Mouse (Mus musculus): ENCODE measurements around the gene Enoph1. TPM values are rescaled to one million over a fixed set of nuclear protein-coding genes. Genes with fewer than 3 reads are reported as not detected.

The Enoph1 gene
- polyA plus RNA-seq, 1 experiment from 2014 or later, result 29.5 TPM

DNA sequence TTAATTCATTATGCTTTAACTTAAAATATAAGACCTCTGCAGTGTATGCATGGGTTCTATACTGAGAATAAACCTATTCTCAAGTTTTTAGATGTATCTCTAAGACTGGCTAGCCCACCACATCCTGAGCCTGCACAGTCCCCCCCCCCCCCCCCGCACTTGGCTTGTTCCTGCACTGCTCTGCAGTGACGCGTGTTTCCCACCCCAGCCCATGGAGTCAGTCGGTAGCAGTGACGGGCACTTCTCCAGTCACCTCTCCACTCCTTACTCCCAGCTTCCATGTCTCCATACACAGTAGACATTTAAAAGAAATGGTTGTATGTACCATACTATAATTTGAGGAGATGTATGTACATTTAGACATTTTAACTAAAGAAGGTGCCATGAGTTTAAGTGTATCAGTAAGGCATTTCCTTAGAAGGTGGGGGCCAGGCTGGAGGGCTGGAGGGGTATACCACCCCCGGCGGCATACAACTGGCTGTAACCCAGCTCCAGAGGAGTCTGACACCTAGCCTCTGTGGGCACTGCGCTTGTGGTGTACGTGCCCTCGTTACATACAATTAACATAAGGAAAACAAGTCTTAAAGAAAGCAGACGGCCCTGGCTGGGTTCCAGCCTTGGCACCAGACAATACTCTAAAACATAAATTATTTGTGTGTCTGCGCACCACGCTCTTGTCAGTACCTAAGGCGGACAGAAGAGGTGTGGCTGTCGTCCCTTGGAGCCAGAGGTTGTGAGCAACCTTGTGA is 17.9 kb downstream of the Enoph1 start:
- Histone ChIP-seq H3K9me3 (replicated peaks; ENCODE audit: control insufficient read depth, low read length) (no peaks in the 10 kb centered on the region), H3K4me2 (ENCODE audit: low read depth, low read length) (no peak overlapping the region), H3K36me3 (ENCODE audit: control insufficient read depth, insufficient read depth) (peaks cover 30% of the 10 kb centered on the region), H3K9ac (ENCODE audit: low read length) (no peak overlapping the region), H3K4me3 (ENCODE audit: low read length) (no peak overlapping the region), H3K4me1 (ENCODE audit: control insufficient read depth, insufficient read depth, low read length) (peaks cover 20% of the 10 kb centered on the region), H3K27ac (ENCODE audit: low read length) (no peak overlapping the region), H3K27me3 (ENCODE audit: control insufficient read depth, insufficient read depth, low read length) (no peaks in the 10 kb centered on the region)
- WGBS, result 79% methylated on average over 13 of the region's 15 CpGs
- no peak for ATAC-seq (replicated peaks; ENCODE audit: extremely low read depth, insufficient read depth, low FRiP score)

DNA sequence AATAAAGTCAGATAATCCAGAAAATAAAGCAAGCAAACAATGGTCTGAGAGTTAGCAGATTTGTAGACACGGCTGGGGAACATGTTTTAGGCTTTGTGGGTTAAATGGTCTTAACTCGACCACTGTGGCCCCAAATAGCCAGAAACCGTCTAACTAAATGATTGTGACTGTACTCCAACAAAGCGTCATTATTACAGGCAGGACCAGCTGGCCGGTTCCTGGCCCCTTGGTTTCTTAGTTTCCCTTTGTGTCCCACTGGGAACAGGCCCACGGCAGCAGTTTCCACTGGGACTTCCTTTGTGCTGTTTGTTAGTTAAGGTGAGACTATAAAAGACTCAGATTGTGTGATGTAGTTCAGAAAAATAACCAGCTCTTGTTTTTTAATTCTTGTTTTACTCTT is 18.9 kb downstream of the Enoph1 start:
- WGBS, result 78% methylated on average over 6 of the region's 6 CpGs
- H3K9me3 ChIP-seq (replicated peaks; ENCODE audit: control insufficient read depth, low read length), result no peaks in the 10 kb centered on the region

DNA sequence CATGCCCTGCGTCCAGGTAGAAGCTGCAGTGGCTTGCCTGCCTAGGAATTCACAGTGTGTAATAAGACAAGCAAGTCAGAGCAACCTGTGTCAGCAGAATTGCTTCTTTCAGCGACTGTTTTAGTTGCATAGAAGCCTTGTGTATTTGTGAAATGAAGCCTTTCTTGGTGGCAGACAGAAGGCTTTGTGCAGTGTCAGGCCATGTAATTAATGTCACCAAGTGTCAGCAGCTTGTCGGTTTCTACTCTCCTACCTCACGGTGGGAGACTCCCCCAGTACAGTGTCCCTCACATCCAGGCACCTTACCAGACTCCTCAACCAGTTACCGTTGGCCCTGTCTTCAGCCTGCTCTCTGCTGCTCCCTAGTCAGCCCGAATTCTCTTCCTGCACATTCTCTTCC is 19.5 kb downstream of the Enoph1 start:
- no peaks in the 10 kb centered on the region for H3K9me3 ChIP-seq (replicated peaks; ENCODE audit: control insufficient read depth, low read length)
- H3K9ac ChIP-seq (ENCODE audit: low read length), result no peak overlapping the region
- peaks cover 18% of the 10 kb centered on the region for H3K4me1 ChIP-seq (ENCODE audit: control insufficient read depth, insufficient read depth, low read length)
- 79% methylated on average over 6 of the region's 6 CpGs for WGBS
- ATAC-seq (replicated peaks; ENCODE audit: extremely low read depth, insufficient read depth, low FRiP score), result no peak
- H3K27ac ChIP-seq (ENCODE audit: low read length), result no peak overlapping the region
- H3K27me3 ChIP-seq (ENCODE audit: control insufficient read depth, insufficient read depth, low read length), result no peaks in the 10 kb centered on the region
- no peak overlapping the region for H3K4me3 ChIP-seq (ENCODE audit: low read length)
- H3K4me2 ChIP-seq (ENCODE audit: low read depth, low read length), result no peak overlapping the region
- peaks cover 38% of the 10 kb centered on the region for H3K36me3 ChIP-seq (ENCODE audit: control insufficient read depth, insufficient read depth)

More for the DNA sequence above, 18.9 kb downstream of the Enoph1 start:
- no peak overlapping the region for H3K4me2 ChIP-seq (ENCODE audit: low read depth, low read length)
- no peak for ATAC-seq (replicated peaks; ENCODE audit: extremely low read depth, insufficient read depth, low FRiP score)
- H3K4me1 ChIP-seq (ENCODE audit: control insufficient read depth, insufficient read depth, low read length), result peaks cover 20% of the 10 kb centered on the region
- H3K27me3 ChIP-seq (ENCODE audit: control insufficient read depth, insufficient read depth, low read length), result no peaks in the 10 kb centered on the region
- no peak overlapping the region for H3K4me3 ChIP-seq (ENCODE audit: low read length)
- H3K9ac ChIP-seq (ENCODE audit: low read length), result no peak overlapping the region
- peaks cover 32% of the 10 kb centered on the region for H3K36me3 ChIP-seq (ENCODE audit: control insufficient read depth, insufficient read depth)
- H3K27ac ChIP-seq (ENCODE audit: low read length), result no peak overlapping the region

DNA sequence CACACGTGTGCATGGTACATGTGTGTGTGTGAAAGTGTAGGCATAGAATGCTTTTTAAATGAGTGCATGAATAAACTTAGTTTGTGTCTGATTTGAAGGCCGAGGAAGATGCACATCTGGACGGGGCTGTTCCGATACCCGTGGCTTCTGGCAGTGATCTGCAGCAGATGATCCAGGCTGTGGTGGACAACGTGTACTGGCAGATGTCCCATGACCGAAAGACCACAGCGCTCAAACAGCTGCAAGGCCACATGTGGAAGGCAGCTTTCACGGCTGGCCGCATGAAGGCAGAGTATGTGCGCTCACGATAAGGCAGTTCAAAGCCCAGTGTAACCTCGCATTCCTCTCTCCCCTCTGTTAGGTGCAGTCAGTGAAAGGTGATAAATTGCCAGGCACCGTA is 21.1 kb downstream of the Enoph1 start:
- no peak overlapping the region for H3K4me2 ChIP-seq (ENCODE audit: low read depth, low read length)
- peaks cover 39% of the 10 kb centered on the region for H3K36me3 ChIP-seq (ENCODE audit: control insufficient read depth, insufficient read depth)
- no peak overlapping the region for H3K27ac ChIP-seq (ENCODE audit: low read length)
- H3K9ac ChIP-seq (ENCODE audit: low read length), result no peak overlapping the region
- ATAC-seq (replicated peaks; ENCODE audit: extremely low read depth, insufficient read depth, low FRiP score), result no peak
- peaks cover 3% of the 10 kb centered on the region for H3K4me1 ChIP-seq (ENCODE audit: control insufficient read depth, insufficient read depth, low read length)
- WGBS, result 93% methylated on average over 14 of the region's 14 CpGs
- H3K27me3 ChIP-seq (ENCODE audit: control insufficient read depth, insufficient read depth, low read length), result no peaks in the 10 kb centered on the region
- H3K4me3 ChIP-seq (ENCODE audit: low read length), result no peak overlapping the region
- no peaks in the 10 kb centered on the region for H3K9me3 ChIP-seq (replicated peaks; ENCODE audit: control insufficient read depth, low read length)

DNA sequence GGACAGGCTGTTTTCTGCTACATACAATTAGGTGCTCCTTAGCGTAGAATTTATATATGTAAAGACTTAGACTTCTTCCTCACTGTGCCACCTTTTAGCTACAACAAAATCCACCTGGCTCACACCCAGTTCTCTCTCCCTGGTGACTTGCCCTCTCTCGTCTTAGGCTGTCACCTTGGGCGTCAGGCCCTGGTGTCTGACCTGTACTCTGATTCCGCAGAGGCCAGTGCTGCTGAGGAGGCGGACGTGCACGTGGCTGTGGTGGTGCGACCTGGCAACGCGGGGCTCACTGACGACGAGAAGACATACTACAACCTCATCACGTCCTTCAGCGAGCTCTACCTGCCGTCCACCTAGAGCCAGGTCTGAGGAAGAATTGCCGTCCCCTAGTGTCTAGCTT is 27.8 kb downstream of the Enoph1 start:
- ATAC-seq (replicated peaks; ENCODE audit: extremely low read depth, insufficient read depth, low FRiP score), result no peak
- Histone ChIP-seq H3K27me3 (ENCODE audit: control insufficient read depth, insufficient read depth, low read length) (no peaks in the 10 kb centered on the region), H3K36me3 (ENCODE audit: control insufficient read depth, insufficient read depth) (peaks cover 22% of the 10 kb centered on the region), H3K4me3 (ENCODE audit: low read length) (no peak overlapping the region), H3K9me3 (replicated peaks; ENCODE audit: control insufficient read depth, low read length) (no peaks in the 10 kb centered on the region), H3K27ac (ENCODE audit: low read length) (no peak overlapping the region), H3K4me2 (ENCODE audit: low read depth, low read length) (no peak overlapping the region), H3K4me1 (ENCODE audit: control insufficient read depth, insufficient read depth, low read length) (no peaks in the 10 kb centered on the region), H3K9ac (ENCODE audit: low read length) (no peak overlapping the region)
- WGBS, result 88% methylated on average over 16 of the region's 16 CpGs

DNA sequence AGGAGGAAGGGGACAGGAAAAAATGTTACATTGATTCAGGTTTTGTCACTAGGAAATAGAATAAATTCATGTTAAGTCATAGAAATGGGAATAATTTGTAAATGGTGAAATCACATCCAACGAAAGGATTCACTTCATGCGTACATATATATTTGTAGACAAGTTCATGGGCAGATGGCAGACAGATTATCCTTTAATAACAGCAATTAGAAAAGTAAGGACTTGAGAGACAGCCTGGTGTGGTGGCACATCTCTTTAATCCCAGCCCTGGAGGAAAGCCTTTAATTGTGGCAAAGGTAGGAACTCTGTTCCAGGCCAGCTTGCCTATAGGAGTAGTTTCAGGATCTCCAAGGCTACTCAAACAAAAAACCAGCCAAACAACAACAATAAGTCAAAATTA is 29.7 kb downstream of the Enoph1 start:
- no peaks in the 10 kb centered on the region for H3K9me3 ChIP-seq (replicated peaks; ENCODE audit: control insufficient read depth, low read length)
- H3K4me2 ChIP-seq (ENCODE audit: low read depth, low read length), result no peak overlapping the region
- no peak overlapping the region for H3K4me3 ChIP-seq (ENCODE audit: low read length)
- no peak overlapping the region for H3K27ac ChIP-seq (ENCODE audit: low read length)
- H3K9ac ChIP-seq (ENCODE audit: low read length), result no peak overlapping the region
- ATAC-seq (replicated peaks; ENCODE audit: extremely low read depth, insufficient read depth, low FRiP score), result no peak
- no peaks in the 10 kb centered on the region for H3K27me3 ChIP-seq (ENCODE audit: control insufficient read depth, insufficient read depth, low read length)
- 87% methylated on average over 2 of the region's 2 CpGs for WGBS
- peaks cover 9% of the 10 kb centered on the region for H3K36me3 ChIP-seq (ENCODE audit: control insufficient read depth, insufficient read depth)
- H3K4me1 ChIP-seq (ENCODE audit: control insufficient read depth, insufficient read depth, low read length), result no peaks in the 10 kb centered on the region

DNA sequence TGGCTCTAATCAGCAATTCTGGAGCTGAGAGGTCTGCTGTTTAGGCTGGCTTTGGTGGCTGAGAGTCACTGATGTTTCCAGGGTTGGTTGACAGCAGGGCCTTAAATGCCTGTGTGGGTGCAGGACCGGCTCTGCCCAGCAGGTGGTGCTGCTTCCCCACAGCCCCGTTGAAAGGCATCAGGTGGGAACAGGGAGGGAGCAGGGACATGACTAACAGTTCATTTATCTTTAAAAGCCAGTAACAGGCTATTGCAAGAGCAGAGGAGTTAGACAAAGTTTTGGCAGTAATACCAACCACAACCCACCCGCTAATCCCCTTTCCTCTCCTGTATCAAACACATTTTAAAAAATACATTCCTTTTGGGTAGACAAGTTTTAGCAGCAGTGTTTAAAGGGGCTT is 30.5 kb downstream of the Enoph1 start:
- Histone ChIP-seq H3K27me3 (ENCODE audit: control insufficient read depth, insufficient read depth, low read length) (no peaks in the 10 kb centered on the region), H3K4me3 (ENCODE audit: low read length) (no peak overlapping the region), H3K9ac (ENCODE audit: low read length) (no peak overlapping the region), H3K27ac (ENCODE audit: low read length) (no peak overlapping the region), H3K36me3 (ENCODE audit: control insufficient read depth, insufficient read depth) (peaks cover 9% of the 10 kb centered on the region), H3K4me1 (ENCODE audit: control insufficient read depth, insufficient read depth, low read length) (no peaks in the 10 kb centered on the region), H3K4me2 (ENCODE audit: low read depth, low read length) (no peak overlapping the region), H3K9me3 (replicated peaks; ENCODE audit: control insufficient read depth, low read length) (no peaks in the 10 kb centered on the region)
- 0 out of 2 replicates have a peak, but pooled peaks have one; percentile 28 for ATAC-seq (replicated peaks; ENCODE audit: extremely low read depth, insufficient read depth, low FRiP score)
- 23% methylated on average over 3 of the region's 3 CpGs for WGBS

DNA sequence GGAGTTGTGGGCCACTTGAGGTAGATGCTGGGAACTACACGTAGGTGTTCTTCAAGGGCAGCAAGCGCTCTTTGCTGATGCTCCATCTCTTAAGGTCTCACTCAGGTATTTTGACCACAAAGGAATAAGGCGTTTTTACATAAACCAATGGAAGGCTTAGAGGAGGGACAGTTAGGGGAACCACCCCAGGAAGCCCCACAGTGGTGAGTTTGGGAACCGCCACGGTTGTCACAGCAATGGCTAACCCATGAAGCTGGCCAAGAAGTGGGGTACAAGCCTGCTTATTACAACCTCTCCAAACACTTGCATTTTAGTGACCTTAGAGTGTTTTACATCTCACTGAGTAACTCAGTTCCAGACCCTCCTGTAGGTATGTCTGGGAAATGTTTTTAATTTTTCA is 31.8 kb downstream of the Enoph1 start:
- Histone ChIP-seq H3K36me3 (ENCODE audit: control insufficient read depth, insufficient read depth) (peaks cover 9% of the 10 kb centered on the region), H3K4me2 (ENCODE audit: low read depth, low read length) (no peak overlapping the region), H3K27ac (ENCODE audit: low read length) (no peak overlapping the region), H3K9me3 (replicated peaks; ENCODE audit: control insufficient read depth, low read length) (no peaks in the 10 kb centered on the region), H3K4me1 (ENCODE audit: control insufficient read depth, insufficient read depth, low read length) (no peaks in the 10 kb centered on the region), H3K4me3 (ENCODE audit: low read length) (no peak overlapping the region), H3K27me3 (ENCODE audit: control insufficient read depth, insufficient read depth, low read length) (no peaks in the 10 kb centered on the region), H3K9ac (ENCODE audit: low read length) (no peak overlapping the region)
- no peak for ATAC-seq (replicated peaks; ENCODE audit: extremely low read depth, insufficient read depth, low FRiP score)
- WGBS, result 89% methylated on average over 5 of the region's 5 CpGs

DNA sequence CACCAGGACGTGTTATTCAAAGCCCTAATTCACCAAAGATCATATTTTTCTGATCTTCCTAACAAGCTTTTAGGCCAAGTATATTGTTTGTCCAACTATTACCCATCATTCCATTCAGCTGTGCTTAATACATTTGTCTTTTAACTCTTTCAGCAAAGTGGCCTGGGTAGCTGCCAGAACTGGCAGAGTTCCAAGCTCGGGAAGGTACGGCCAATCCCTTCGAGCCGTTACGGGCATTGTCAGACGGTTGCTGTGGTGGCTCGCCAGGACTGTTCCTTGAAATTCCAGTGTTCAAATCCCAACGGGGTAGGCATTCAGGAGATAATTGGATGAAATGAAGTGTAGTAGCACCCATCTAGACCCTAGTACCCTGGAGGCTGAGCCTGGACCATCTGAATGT is 32.8 kb downstream of the Enoph1 start:
- Histone ChIP-seq H3K9me3 (replicated peaks; ENCODE audit: control insufficient read depth, low read length) (no peaks in the 10 kb centered on the region), H3K36me3 (ENCODE audit: control insufficient read depth, insufficient read depth) (peaks cover 4% of the 10 kb centered on the region), H3K27me3 (ENCODE audit: control insufficient read depth, insufficient read depth, low read length) (no peaks in the 10 kb centered on the region), H3K27ac (ENCODE audit: low read length) (no peak overlapping the region), H3K9ac (ENCODE audit: low read length) (no peak overlapping the region), H3K4me1 (ENCODE audit: control insufficient read depth, insufficient read depth, low read length) (no peaks in the 10 kb centered on the region), H3K4me2 (ENCODE audit: low read depth, low read length) (no peak overlapping the region), H3K4me3 (ENCODE audit: low read length) (no peak overlapping the region)
- ATAC-seq (replicated peaks; ENCODE audit: extremely low read depth, insufficient read depth, low FRiP score), result no peak
- 68% methylated on average over 9 of the region's 9 CpGs for WGBS

All from heart, embryonic 16.5 days (tissue).